Mouse (Mus musculus) left cerebral cortex, postnatal 4 days (tissue): Measurements from ENCODE around the gene 4632433K11Rik. TPM values are rescaled to one million over a fixed set of nuclear protein-coding genes. Genes with fewer than 3 reads are reported as not detected.
"Not testable (repeated sequence)": the region's sequence is repeated elsewhere in the genome, so short reads cannot be mapped to it uniquely, and the experiment has no call there.

Source experiments
- DNase-seq: peaks from one replicate; pipeline ENCODE4 v3.0.0-alpha.2; 2022
- intact Hi-C: fragments of 180-260 bp; cut with DNase I; formaldehyde crosslinking; loops from one replicate; pipeline ENCODE4 v1.15.1; 2025
- total RNA-seq, 2 experiments: library from RNA; stranded (reverse); gene quantifications; 2 replicates each; pipeline ENCODE4 v1.2.3; 2021

4632433K11Rik gene
- total RNA-seq, 2 experiments from 2014 or later: not detected

- DNase-seq: no peak
- intact Hi-C loops: loop anchor here (5.0 kb wide), 1 partner anchor 35 kb away; the partner anchor contains the start of gene Gm44973
Observed at GRCm38 (mm10) chr7:5052438-5052837, 18.5 kb downstream of the 4632433K11Rik start.

- intact Hi-C loops: loop anchor here (5.0 kb wide), 1 partner anchor 36 kb away; the partner anchor contains the start of gene Gm44973
- DNase-seq: no peak
Observed at GRCm38 (mm10) chr7:5052931-5053343, 19.0 kb downstream of the 4632433K11Rik start.

- DNase-seq: no peak
- intact Hi-C loops: loop anchor here (5.0 kb wide), 1 partner anchor 36 kb away; the partner anchor contains the start of gene Gm44973
Observed at GRCm38 (mm10) chr7:5053456-5054179, 19.7 kb downstream of the 4632433K11Rik start.

GRCm38 (mm10) chr7:5056651-5057263 lies 22.8 kb downstream of the 4632433K11Rik start:
- intact Hi-C loops: no loop called here
- peak; percentile 50 for DNase-seq

DNA sequence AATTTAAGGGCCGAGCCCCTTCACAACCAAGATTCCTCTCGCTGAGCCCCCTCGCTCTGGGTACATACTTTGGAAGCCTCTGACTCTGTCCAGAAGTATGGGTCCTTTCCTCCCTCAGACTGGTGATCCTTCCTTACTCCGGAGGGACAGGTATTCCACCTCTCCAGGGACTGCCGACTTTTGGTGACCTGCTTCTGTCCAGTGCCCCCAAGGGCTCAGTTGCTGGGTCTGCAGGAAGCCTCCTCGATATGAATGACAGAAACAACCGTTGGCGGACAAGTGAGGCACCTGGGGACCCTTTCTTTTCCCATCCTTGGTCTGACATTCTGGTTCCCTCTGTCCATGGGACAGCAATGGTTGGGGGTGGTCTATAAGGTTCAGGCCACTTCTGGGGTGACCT lies 23.5 kb downstream of the 4632433K11Rik start:
- DNase-seq: no peak
- intact Hi-C loops: no loop called here

DNA sequence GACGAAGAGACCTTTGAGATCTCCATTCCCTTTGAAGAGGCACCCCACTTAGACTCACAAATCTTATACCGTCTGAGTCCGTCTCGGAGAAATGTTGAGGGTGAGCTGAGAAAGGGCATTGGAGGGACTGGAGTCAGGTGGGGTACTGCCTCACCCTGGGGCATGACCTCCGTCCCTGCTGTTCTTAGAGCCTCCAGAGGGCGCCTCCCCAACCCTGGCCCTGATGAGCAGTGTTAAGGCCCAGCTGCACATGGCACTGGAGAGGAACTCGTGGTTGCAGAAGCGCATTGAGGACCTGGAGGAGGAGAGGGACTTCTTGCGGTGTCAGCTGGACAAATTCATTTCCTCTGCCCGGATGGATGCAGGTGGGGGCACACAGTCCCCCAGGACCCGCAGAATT lies 23.9 kb downstream of the 4632433K11Rik start:
- DNase-seq: no peak
- intact Hi-C loops: no loop called here

GRCm38 (mm10) chr7:5058631-5059030 lies 24.7 kb downstream of the 4632433K11Rik start:
- intact Hi-C loops: no loop called here
- no peak for DNase-seq

- DNase-seq: no peak
Observed at GRCm38 (mm10) chr7:5059421-5059820, 25.5 kb downstream of the 4632433K11Rik start.

DNA sequence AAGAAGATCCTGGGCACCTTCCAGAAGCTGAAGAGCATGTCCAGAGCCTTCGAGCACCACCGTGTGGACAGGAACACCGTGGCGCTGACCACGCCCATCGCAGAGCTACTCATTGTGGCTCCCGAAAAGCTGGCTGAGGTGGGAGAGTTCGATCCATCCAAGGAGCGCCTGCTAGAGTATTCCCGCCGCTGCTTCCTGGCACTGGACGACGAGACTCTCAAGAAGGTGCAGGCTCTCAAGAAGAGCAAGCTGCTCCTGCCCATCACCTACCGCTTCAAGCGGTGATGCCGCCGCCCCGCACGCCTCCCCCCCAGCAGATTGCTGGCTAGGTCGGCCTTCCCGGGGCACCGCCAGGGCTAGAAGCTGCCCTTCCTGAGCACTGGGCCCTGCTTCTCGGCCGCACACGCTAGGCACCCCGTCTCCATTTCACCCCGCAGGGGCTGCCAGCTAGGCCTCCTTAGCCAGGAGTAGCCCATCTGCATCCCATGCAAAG lies 26.4 kb downstream of the 4632433K11Rik start:
- intact Hi-C loops: no loop called here
- peak; percentile 88 for DNase-seq

More at GRCm38 (mm10) chr7:5059421-5059820, 25.5 kb downstream of the 4632433K11Rik start:
- intact Hi-C loops: no loop called here

DNA sequence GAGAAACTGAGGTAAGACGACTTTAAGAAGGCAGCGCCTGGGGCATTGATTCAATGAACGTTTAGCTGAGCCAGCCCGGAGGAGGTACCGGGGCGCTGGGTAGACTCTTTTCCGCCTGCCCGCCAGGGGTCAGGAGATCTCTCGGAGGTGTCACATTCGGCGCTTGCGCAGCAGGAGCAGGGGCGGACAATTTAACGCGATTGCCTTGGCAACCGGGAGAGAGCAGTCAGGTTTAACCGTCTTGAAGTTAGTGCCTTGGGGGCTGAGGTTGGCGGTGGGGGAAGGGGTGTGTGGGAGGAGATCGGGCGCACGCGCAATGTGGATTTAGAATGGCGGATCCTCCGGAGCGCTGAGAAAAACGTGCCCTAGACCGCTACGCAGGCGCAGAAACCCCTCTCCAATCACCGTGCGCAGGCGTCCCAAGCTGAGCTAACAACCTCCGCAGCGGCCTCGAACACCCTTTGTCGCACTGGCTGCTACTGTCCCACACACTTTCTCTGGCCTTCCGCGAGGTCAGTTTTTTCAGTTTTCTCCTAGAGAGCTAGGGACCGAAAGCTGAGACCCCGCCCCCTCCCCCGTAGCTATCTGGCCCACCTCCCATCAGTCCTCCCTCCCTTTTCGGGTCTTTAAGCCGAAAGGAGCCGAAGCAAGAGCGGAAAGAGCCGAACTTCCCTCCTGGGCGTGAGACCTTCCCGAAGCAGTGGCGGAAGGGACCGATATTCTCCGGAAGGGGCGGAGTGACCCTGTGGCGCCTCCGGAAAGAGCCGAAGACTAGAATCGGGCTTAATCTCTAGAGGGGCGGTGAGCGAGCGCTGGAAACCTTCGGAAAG lies 27.2 kb downstream of the 4632433K11Rik start:
- intact Hi-C loops: no loop called here
- peak; percentile 99 for DNase-seq

GRCm38 (mm10) chr7:5061774-5062359 lies 27.9 kb downstream of the 4632433K11Rik start, which contains the start of gene U2af2:
U2af2 (plus strand) TSS chr7:5062143.
- intact Hi-C loops: no loop called here

GRCm38 (mm10) chr7:5062360-5063001 lies 28.6 kb downstream of the 4632433K11Rik start:
- DNase-seq: peak; percentile 65
- intact Hi-C loops: no loop called here

More at GRCm38 (mm10) chr7:5061774-5062359, 27.9 kb downstream of the 4632433K11Rik start, which contains the start of gene U2af2:
- DNase-seq: peak; percentile 97

GRCm38 (mm10) chr7:5064886-5065285 lies 31.0 kb downstream of the 4632433K11Rik start:
- no peak for DNase-seq
- intact Hi-C loops: no loop called here

DNA sequence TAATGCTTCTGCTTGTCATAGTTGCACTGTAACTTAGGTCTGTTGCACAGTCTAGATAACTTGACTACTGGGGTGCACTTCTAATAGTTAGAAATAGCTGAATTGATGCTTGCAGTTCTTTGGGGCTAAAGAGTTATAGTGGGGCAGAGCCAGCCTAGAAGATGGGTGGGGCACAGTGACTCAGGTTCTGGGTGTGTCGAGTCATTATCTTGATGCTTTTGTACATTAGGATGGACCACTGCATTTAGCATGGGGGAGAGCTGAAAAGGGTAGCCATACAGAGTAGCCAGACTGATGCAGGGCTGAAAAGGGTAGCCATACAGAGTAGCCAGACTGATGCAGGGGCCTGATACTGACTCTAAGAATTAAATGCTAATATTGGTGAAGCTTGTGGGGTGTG lies 39.7 kb downstream of the 4632433K11Rik start:
- intact Hi-C loops: no loop called here

DNA sequence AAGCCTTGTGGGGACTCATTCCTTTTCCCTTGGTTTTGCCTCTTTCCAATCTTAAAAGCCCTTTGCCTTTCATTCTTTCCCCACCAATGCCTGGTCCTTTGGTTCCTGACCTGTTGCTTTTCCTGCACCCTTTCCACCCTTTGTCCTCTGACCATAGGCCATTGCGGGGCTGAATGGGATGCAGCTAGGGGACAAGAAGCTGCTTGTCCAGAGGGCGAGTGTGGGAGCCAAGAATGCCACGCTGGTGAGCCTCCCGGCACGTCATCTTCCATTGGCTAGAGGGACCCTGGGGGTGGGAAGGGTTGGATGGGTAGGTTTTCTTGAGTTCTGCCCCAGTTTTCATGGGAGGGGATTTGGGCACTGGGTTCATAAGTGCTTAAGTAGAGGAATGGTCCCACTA lies 41.1 kb downstream of the 4632433K11Rik start:
- intact Hi-C loops: no loop called here
- no peak for DNase-seq

More for the DNA sequence above, 39.7 kb downstream of the 4632433K11Rik start:
- no peak for DNase-seq

DNA sequence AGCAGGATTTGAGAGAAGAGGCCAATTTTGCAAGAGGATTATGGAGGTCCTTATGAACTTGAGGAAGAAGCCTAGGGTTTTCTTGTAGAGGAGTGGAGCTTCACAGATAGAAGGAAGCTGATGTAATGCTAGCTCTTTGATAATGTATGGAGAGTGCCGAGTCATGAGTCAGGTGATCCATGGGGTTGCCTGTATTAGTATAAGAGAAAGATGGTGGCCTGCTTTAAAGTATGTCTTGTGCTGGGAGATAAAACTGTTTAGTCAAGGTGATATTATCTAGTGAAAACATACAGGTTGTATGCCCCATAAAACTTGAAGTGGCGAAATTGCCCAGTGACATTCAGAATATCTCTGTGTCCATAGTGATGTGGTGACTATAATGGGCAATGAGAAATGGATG lies 43.0 kb downstream of the 4632433K11Rik start:
- intact Hi-C loops: no loop called here
- no peak for DNase-seq

DNA sequence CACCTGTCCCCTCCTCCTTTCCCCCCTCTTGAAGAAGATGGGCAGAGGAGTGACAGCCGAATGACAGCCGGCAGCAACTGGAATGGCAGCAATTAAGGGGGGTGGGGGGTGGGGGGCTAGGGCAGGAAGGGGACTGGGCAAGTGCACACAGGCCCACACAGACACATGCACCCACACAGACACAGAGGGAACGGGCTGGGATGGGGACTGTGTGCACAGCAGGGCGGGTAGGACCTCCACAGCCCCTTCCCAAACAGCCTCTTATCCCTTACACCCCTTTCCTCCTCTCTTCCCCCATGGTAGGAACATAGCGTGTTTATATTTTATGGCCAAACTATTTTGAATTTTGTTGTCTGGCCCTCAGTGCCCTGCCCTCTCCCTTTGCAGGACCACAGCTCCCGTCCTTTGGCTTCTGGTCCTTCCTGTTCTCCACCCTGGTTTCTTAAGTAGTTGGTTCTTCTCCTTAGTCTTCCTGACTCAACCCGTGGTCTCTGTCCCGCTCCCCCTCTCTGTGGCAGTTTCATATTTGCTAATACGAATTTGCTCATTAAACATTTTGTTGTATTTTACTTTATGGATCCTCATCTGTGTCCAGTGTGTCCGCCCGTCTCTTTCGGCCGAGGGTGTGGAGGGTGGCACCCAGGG lies 45.6 kb downstream of the 4632433K11Rik start:
- intact Hi-C loops, DNase-seq: not testable (repeated sequence)

GRCm38 (mm10) chr7:5080010-5080751 lies 46.3 kb downstream of the 4632433K11Rik start, which contains the start of gene Epn1:
Epn1 (plus strand) TSS chr7:5080235.
- intact Hi-C loops: no loop called here
- peak; percentile 97 for DNase-seq
